Mouse (Mus musculus) right cerebral cortex, postnatal 25 days (tissue): ENCODE measurements around the gene Tnrc6a.
"Not testable (repeated sequence)": the region's sequence is repeated elsewhere in the genome, so short reads cannot be mapped to it uniquely, and the experiment has no call there.

Source experiments
- DNase-seq: peaks from one replicate; pipeline ENCODE4 v3.0.0; 2022

Gene Tnrc6a

DNA sequence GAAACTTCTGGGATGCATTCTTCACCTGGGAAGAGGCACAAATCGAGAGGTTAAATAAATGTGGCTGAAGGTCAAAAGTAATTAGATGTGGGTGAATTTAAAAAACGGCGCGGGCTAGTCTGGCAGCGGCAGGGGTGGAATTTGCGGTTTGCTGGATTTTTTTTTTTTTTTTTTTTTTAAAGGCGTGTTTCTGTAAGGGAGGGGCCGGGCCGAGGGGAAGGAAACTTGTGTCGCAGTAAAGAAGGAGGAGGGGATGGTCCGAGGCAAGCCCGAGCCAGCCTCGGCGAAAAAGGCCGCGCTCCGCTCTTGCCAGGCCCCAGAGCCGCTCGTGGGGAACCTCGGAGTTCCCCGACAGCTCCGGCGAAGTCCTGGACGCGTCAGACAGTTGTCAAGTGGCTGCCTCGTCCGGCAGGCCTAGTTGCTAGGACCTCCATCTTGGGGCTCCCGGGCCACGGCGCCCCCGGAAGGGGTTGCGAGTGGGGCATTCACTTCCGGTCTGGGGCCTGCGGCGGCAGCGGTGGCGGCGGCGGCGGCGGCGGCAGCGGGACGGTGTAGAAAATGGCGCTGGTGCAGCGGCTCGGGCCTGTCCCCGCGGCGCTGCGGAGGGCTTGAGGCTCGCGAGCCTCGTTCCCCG, at the start of gene Tnrc6a:
TSS of gene Tnrc6a (plus strand) at position 221 of the 634 bp plus-strand sequence.
- peak; percentile 95 for DNase-seq

DNA sequence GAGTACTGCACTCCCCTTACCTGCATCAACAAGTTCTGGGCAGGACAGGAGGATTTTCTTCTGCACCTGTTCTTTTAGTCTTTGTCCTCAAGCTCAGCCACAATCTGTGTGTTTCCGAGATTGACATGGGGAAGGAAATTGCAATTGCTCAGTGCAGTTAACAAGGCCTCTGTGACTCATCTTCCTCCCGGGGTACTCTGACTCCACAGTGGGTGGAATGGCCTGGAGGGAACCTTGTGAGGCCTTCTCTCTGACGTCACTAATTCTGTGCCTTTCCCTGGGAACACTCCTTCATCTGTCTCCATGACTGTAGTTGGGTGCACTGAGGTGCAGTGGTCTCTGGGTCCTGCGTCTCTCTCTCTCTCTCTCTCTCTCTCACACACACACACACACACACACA, 41.4 kb upstream of the Tnrc6a start:
- no peak for DNase-seq

DNA sequence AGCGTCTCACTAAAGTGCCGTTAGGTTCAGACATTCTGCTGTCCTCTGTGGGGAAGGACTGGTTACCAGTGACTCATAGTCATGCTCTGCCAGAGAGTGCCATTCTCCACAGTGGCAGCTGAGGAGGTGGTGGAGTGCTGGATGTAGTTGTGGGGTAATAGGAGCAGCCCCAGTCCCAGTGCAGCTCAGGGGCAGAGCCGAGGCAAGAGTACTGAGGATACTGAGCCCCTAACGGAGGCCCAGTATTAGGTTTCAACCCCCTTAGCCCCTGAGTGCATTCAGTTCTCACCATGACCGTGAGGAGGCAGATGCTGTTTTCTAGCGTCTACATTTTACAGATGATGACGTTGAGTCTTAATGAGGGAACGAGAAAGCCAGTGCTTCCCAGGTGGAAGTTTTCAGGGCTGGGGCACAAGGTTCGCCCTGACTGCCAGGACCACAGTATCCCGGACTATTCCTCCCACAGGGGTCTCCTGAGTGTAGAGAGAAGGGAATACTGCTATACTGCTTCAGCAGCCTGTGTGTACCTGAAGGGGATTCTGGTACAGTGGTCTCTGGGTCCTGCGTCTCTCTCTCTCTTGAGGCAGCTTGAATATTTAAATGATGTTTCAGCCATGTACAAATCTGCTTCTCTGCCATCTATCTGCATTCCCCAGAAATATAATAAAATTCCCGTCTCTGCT, 40.1 kb upstream of the Tnrc6a start:
- peak; percentile 18 for DNase-seq

DNA sequence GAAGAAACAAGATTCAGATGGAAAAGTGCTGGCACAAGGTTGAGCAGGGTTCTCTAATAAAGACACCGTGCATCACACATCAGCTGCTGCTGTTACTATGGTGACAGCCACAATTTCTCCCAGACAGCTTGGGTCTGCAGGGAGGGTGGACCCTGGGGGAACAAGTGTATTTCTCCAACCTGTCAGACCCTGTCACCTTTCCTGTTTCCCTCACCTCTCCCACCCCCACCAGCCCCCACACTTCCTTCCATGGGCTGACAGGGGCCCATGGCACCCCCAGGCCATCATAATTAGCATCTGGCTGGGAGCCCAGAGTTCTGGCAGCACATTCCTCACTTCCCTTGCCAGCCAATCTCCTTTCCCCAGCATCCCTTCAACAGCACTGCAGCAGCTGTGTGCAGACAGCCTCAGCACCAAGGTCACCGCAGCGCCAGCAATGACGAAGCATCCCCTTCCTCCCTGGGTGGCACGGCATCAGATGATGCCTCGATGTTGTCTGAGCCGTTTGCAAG, 39.4 kb upstream of the Tnrc6a start:
- peak; percentile 70 for DNase-seq

DNA sequence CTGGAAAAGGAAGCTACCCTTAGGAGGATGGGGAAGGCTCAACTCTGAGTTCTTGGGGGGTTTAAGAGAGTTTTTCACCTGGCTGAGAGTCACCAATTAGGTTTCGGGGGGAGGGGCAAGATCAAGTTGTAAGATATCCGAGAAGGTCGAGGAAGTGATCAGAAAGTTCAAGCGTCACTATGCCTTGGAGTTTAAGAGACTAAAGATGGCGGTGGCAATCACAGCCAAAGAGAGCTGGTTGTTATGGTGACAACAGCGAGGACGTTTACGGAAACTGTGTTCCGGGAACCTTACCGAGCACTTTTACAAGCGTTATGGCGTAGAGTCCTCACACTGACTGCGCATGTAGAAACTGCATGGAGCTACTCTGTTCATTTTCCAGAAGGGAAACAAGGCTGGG, 39.0 kb upstream of the Tnrc6a start:
- peak; percentile 29 for DNase-seq

DNA sequence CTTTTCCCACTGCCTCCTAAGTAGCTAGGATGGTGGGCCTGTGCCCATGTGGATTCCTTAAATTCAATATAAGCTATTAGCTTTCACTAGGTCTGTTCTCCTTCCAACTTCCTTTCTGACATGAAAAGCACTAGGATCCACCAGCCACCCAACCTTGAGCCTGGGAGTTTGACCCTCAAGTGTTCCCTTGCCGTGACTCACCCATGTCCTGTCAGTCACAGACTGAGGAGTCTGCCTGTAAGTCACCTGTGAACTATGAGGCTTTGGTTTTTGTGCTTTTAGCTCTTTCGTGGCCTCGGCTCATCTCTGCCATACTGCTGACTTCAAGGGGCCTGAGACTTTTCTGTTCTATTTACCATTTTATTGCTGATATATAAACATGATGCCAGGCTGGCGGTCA, 34.8 kb upstream of the Tnrc6a start:
- DNase-seq, result no peak

DNA sequence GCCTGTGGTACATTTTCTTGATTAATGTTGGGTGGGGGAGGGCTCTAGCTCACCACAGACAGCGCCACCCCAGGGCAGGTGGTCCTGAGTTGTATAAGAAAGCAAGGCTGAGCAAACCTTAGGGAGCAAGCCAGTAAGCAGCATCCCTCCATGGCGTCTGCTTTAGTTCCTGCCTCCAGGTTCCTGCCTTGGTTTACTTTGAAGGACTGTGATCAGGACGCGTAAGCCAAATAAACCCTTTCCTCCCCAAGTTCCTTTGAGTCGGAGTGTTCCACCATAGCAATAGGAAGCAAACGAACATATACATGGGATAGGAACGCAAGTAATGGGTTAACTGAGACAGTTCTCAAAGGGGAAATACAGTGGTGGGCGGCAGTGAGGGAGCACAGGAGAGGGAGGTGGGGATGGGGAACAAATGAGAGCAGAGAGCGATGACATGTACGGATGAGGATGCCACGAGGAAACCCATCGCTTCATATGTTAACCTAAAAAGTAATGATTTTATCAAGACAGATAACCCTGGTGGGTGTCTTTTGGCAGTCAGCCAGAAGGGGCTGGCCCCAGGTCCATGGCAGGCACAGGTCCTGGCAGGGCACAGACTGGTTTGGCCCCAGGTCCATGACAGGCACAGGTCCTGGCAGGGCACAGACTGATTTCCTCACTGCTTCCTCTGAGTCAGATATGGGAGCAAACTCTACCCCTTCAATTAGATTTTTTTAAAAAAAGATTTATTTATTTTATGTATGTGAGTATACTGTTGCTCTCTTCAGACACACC, 27.2 kb upstream of the Tnrc6a start:
- DNase-seq, result no peak

- peak; percentile 64 for DNase-seq
These were observed 25.6 kb upstream of the Tnrc6a start for GRCm38 (mm10) chr7:123097891-123098750.

GRCm38 (mm10) chr7:123101295-123101694, 22.4 kb upstream of the Tnrc6a start:
- no peak for DNase-seq

DNA sequence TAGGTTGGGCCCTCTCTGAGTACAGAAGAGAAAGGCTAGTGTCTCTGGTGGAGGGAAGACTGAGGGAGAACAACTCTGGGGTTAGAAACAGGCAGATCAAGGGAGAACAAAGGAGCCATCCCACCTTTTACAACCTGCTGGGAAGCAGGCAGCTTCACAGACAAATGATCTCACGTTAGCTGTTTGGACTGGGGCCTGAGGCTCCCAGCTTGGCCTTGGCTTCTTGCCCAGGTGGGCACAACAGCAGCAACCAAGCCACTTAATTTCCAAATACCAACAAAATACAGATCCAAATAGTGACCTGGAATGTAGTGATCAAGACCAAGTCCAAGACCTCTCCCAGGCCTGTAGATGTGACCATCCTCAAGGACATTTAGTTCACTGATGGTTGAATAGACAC, 18.3 kb upstream of the Tnrc6a start:
- DNase-seq, result not testable (repeated sequence)

DNA sequence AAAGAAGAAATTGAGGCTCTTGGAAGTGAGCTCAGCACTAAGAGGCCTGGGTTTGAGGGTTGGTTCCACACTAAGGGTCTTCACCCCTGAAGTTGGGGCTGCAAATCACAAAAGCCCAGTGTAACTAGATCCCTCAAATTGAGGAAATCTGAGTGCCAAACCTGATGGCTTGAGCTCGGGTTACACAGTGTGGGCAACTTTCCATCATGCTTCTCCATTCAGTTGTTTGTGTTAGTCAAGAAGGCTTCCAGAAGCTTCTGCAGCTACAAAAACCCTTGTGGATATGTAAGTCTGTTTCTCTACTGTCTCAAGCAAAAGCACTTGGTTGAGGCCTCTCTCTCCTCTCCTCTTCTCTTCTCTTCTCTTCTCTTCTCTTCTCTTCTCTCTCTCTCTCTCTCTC, 17.8 kb upstream of the Tnrc6a start:
- no peak for DNase-seq

DNA sequence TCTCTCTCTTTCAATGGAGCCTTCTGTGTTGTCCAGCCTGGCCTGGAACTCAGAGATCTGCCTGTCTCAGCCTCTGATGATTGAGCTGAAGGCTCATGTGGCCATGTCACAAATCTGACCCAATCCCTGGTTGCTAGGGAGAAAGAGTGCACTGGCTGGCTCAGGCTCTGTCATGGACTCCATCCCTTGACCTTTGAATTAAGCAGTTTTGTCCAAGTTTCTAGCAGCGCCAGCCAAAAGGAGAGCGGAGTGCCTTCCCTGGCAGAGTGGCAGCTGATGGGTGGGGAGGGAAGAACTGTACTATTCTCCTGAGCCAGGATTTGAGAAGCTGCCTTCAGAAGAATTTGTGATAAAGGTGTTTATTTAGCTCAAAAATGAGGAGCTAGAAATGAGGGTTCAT, 17.4 kb upstream of the Tnrc6a start:
- DNase-seq, result no peak

DNA sequence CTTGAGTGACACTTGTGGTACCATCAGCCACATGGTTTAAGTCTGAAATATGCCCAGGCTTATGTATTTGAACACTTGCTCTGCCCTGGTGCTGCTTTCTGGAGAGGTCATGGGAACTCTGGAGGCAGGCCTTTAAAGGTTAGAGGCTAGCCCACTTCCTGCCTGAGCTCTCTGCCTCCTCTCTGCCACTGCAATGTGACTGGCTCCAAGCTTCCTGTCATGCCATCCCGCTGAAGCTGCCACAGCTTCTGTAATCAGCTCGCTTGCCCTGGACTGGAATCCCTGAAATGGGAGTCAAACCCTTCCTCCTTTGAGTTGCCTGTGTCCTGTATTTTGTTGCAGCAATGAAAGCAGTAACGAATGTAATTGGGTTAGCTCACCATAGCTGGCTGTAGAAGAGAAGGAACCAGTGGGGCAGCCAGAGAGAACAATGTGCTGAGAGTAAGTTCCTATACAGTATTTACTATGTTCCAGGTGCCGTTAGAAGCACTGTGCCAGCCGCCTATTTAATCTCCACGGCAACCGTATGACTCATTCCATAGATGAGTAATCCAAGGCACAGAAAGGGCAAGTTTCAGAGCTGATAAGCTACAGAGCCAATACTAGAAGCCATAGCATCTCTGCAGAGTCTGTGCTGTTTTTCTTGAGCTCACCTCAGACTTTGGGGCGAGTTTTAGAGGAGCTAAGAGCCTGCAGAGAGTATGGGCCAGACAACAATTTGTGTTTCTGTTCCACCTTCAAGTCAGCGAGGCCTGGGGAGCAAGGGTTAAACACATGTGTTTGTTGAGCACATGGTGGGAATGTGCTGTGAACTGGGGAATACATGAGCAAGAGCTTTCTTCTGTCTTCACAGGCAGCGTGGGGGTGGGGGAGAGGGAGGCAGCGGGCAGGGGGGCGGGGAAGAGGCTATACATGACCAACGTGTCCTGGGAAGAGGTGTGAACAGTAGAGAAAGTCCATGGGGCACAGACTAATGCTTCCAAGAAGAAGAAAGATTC, 15.3 kb upstream of the Tnrc6a start:
- peak; percentile 28 for DNase-seq

DNA sequence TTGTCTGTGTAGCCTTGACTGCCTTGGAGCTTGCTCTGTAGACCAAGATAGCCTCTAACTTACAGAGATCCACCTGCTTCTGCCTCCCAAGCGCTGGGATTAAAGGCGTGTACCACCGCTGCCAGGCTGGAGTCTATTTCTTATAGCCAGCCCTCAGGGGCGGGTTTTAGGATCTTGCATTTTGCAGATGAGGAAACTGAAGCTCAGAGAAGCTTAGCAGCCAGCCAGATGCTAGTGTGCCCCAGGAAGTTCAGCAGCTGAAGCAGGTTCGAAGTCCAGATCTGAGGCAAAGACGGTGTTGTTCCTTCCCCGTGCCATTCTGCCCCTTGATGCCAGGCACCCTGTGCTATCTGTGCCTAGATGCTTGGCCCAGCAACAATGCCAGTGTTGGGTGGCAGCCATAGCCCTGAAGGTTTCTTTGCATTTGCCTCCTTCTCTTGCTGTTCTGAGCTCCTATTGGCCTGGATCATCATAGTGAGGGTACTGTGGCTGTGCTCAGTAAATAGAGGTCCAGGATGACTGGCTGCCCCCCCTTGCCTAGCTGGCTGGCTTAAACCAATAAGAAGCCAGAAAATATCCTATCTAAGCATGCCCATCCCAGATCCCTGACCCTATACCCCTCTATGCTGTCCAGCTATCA, 14.2 kb upstream of the Tnrc6a start:
- no peak for DNase-seq

DNA sequence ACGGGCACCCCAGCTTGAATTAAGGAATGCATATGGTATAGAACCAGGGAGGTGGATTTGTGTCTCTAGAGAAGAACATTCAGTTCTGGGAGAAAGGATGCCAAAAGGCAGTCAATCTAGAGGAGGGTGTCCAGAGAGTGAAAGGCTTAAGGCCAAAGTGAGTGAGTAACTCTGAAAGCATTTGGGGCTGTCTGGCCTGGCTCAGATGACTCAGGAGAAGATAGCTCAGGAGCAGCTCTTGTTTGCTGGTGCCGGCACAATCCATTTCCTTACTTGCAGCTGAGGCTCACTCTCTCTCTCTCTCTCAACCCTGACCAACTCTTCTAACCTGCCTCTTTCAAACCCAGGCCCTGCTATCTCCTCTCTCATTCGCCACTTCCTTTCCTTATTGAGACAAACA, 13.6 kb upstream of the Tnrc6a start:
- DNase-seq, result no peak

DNA sequence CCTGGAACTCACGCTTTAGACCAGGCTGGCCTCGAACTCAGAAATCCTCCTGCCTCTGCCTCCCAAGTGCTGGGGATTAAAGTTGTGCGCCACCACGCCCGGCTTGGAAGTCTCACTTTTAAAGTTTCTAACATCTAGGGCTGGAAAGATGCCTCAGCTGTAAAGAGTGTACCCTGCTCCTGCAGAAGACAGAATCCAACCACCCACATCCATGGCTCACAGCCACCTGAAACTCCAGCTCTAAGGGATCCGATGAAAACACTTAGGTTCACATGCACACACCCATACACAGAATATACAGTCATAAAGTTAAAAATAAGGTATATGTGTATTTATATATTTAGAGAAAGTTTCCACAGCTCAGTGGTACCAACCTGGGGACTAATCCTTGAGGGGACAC, 10.1 kb upstream of the Tnrc6a start:
- peak; percentile 19 for DNase-seq

GRCm38 (mm10) chr7:123116799-123117198, 6.9 kb upstream of the Tnrc6a start:
- no peak for DNase-seq

DNA sequence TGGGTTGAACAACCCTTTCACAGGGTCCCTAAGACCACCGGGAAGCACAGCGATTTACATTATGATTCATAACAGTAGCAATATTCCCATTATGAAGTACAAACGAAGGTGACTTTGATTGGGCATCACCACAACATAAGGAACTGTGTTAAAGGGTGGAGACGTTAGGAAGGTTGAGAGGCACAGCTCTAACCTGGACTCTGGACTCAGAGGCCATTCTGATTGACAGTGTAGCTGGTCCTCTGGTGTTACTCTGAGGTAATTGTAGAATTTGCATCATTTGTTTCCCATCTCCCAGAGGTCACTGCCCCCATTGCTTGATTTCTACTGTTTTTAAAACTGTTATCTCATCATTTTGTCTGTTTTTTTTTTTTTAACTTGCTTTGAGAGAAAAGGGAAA, 6.5 kb upstream of the Tnrc6a start:
- no peak for DNase-seq

DNA sequence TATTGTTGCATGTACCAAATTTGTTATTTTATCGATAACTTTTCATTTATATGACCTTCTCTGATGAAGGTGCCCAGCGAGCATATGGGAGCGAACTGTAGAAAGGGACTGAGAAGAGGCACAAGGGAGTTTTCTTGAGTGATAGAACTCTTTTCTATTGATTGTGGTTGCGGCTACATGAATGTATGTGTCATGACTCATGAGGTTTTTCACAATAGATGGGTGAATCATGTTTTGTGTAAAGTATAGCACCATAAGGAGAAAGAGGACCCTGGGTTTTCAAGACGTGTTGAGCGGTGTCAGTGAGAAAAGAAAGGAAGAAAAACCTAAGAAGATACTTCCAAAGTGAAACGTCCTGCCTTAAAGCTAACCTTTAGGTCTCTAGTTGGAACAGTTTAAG, 3.2 kb upstream of the Tnrc6a start:
- DNase-seq, result no peak

DNA sequence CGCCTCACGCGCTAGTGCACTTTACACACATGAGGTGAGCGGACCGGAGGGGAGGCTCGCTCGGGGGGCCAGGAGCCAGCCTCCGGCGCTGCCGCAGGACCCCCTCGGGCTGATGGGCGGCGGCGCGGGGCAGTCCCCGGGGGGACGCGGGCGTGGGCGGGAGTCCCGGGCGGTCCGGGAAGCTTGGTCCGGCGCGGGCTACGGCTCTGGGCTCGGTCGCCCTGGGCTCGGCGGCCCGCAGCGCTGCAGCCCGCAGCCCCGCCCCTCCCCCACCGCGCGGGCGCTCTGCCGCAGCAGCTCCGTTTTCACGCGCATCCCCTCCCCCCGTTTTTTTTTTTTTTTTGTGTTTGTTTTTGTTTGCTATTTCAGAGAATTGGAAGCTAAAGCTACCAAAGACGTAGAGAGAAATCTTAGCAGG, 623 bp downstream of the Tnrc6a start:
- no peak for DNase-seq

- DNase-seq, result no peak
These were observed 1.1 kb downstream of the Tnrc6a start for GRCm38 (mm10) chr7:123124735-123125181.
